10 mouse cellular contexts compared by ENCODE assay signal in genomic region chr12:31486431-31486830, GRCm38 (mm10). TPM values are rescaled to one million over a fixed set of nuclear protein-coding genes. Genes with fewer than 3 reads are reported as not detected.
DNase-seq lines count a peak whose midpoint lies in the region; ATAC-seq and TF ChIP-seq lines count a peak whose summit lies in the region.
"Had no signal": no experiment of that assay in that cellular context is flagged by ENCODE, and none has a peak within 500 bp of the region (broad histone marks: within the 10 kb centered on the region; RNA-seq: fewer than 3 reads in every experiment).

No protein-coding gene starts in this region.

- H3K9ac ChIP-seq in embryonic facial prominence, embryonic 14.5 days (ENCODE audit: low read depth, low read length): no peak overlapping the region
- no peak overlapping the region for H3K9ac ChIP-seq in kidney, postnatal 0 days (ENCODE audit: low read depth, low read length)
- no peak overlapping the region for H3K9ac ChIP-seq in lung, postnatal 0 days (replicated peaks; ENCODE audit: low read depth)
- H3K9ac ChIP-seq: embryonic facial prominence, embryonic 15.5 days had no signal

- WGBS in embryonic facial prominence, embryonic 14.5 days: 59% methylated on average over 6 of the region's 6 CpGs
- WGBS in embryonic facial prominence, embryonic 10.5 days: 89% methylated on average over 6 of the region's 6 CpGs
- WGBS in kidney, postnatal 0 days: 61% methylated on average over 6 of the region's 6 CpGs
- 38% methylated on average over 6 of the region's 6 CpGs for WGBS in lung, postnatal 0 days

- TF ChIP-seq CTCF in kidney, postnatal 0 days (IDR thresholded peaks at IDR 0.05; ENCODE audit: low read depth): no peak
- no peak for TF ChIP-seq CTCF in brain, embryonic 14.5 days (IDR thresholded peaks at IDR 0.05; ENCODE audit: borderline replicate concordance, extremely low read depth, insufficient read depth, insufficient read length)
- TF ChIP-seq CTCF in lung, postnatal 0 days (IDR thresholded peaks at IDR 0.05): no peak

- peak; percentile 30; the same call in 1 of the 2 replicates for ATAC-seq in embryonic facial prominence, embryonic 14.5 days (ENCODE audit: low read depth)
- ATAC-seq in kidney, postnatal 0 days (replicated peaks; ENCODE audit: low FRiP score, low read depth): no peak
- peak; percentile 44 for ATAC-seq in lung, postnatal 0 days

- no peak for TF ChIP-seq POLR2A in brain, embryonic 14.5 days (IDR thresholded peaks at IDR 0.05; ENCODE audit: borderline replicate concordance, extremely low read depth, insufficient read depth, insufficient read length, poor library complexity, severe bottlenecking)

- TF ChIP-seq EP300 in lung, postnatal 0 days (IDR thresholded peaks at IDR 0.05): no peak

- H3K4me3 ChIP-seq in embryonic facial prominence, embryonic 14.5 days (ENCODE audit: low read depth, low read length): no peak overlapping the region
- H3K4me3 ChIP-seq in embryonic facial prominence, embryonic 10.5 days: no peak overlapping the region
- no peak overlapping the region for H3K4me3 ChIP-seq in kidney, postnatal 0 days (replicated peaks; ENCODE audit: low read depth, low read length)
- no peak overlapping the region for H3K4me3 ChIP-seq in lung, postnatal 0 days (ENCODE audit: low read depth, low read length)
- H3K4me3 ChIP-seq: embryonic facial prominence, embryonic 15.5 days; left cerebral cortex, adult 2 months had no signal

- H3K36me3 ChIP-seq in embryonic facial prominence, embryonic 14.5 days (ENCODE audit: control insufficient read depth, insufficient read depth, low read length): peaks cover 50% of the 10 kb centered on the region
- peaks cover 60% of the 10 kb centered on the region for H3K36me3 ChIP-seq in embryonic facial prominence, embryonic 10.5 days (replicated peaks)
- peaks cover 23% of the 10 kb centered on the region for H3K36me3 ChIP-seq in kidney, postnatal 0 days (ENCODE audit: insufficient read depth, low read length)
- peaks cover 14% of the 10 kb centered on the region; the same call in 1 of the 2 replicates for H3K36me3 ChIP-seq in lung, postnatal 0 days (ENCODE audit: insufficient read depth, low read length)

- no peaks in the 10 kb centered on the region for H3K4me1 ChIP-seq in embryonic facial prominence, embryonic 14.5 days (ENCODE audit: control insufficient read depth, insufficient read depth, low read length)
- H3K4me1 ChIP-seq in embryonic facial prominence, embryonic 10.5 days: no peaks in the 10 kb centered on the region
- H3K4me1 ChIP-seq in kidney, postnatal 0 days (replicated peaks; ENCODE audit: insufficient read depth, low read length): no peaks in the 10 kb centered on the region
- H3K4me1 ChIP-seq in lung, postnatal 0 days (ENCODE audit: insufficient read depth, low read depth, low read length): no peaks in the 10 kb centered on the region
- H3K4me1 ChIP-seq: embryonic facial prominence, embryonic 15.5 days had no signal

- no peak overlapping the region for H3K4me2 ChIP-seq in embryonic facial prominence, embryonic 14.5 days (ENCODE audit: low read depth, low read length)
- no peak overlapping the region for H3K4me2 ChIP-seq in kidney, postnatal 0 days (ENCODE audit: low read length)
- no peak overlapping the region for H3K4me2 ChIP-seq in lung, postnatal 0 days (replicated peaks; ENCODE audit: low read depth, low read length)
- H3K4me2 ChIP-seq: embryonic facial prominence, embryonic 15.5 days had no signal

- peak; percentile 82 for DNase-seq in embryonic facial prominence, embryonic 14.5 days (ENCODE audit: low spot score)
- no peak for DNase-seq in embryonic facial prominence, embryonic 10.5 days (ENCODE audit: low spot score)
- peak; percentile 32 for DNase-seq in kidney, postnatal 0 days (ENCODE audit: low spot score)
- no peak for DNase-seq in kidney, adult 11 months
- peak; percentile 49 for DNase-seq in brain, embryonic 14.5 days (ENCODE audit: low read depth)
- DNase-seq in lung, postnatal 0 days (ENCODE audit: low spot score): peak; percentile 77
- DNase-seq in right cerebral cortex, postnatal 4 days: no peak
- no peak for DNase-seq in yolk sac, embryonic 10.5 days (ENCODE audit: low spot score)

- no peaks in the 10 kb centered on the region for H3K27me3 ChIP-seq in embryonic facial prominence, embryonic 14.5 days (replicated peaks; ENCODE audit: control insufficient read depth, insufficient read depth, low read length)
- H3K27me3 ChIP-seq in embryonic facial prominence, embryonic 10.5 days (replicated peaks; ENCODE audit: low read depth, poor library complexity, severe bottlenecking): no peaks in the 10 kb centered on the region
- no peaks in the 10 kb centered on the region for H3K27me3 ChIP-seq in kidney, postnatal 0 days (ENCODE audit: insufficient read depth, low read length)
- H3K27me3 ChIP-seq in lung, postnatal 0 days (replicated peaks; ENCODE audit: insufficient read depth, low read length): no peaks in the 10 kb centered on the region
- H3K27me3 ChIP-seq: embryonic facial prominence, embryonic 15.5 days had no signal

- no peak overlapping the region for H3K27ac ChIP-seq in embryonic facial prominence, embryonic 14.5 days (replicated peaks; ENCODE audit: low read depth, low read length)
- no peak overlapping the region for H3K27ac ChIP-seq in embryonic facial prominence, embryonic 10.5 days (replicated peaks)
- H3K27ac ChIP-seq in kidney, postnatal 0 days: no peak overlapping the region
- H3K27ac ChIP-seq in lung, postnatal 0 days (ENCODE audit: low read length): no peak overlapping the region
- H3K27ac ChIP-seq: embryonic facial prominence, embryonic 15.5 days; left cerebral cortex, adult 2 months had no signal

- H3K9me3 ChIP-seq in embryonic facial prominence, embryonic 14.5 days (ENCODE audit: control insufficient read depth, low read length): no peaks in the 10 kb centered on the region
- no peaks in the 10 kb centered on the region for H3K9me3 ChIP-seq in embryonic facial prominence, embryonic 10.5 days
- H3K9me3 ChIP-seq in kidney, postnatal 0 days (replicated peaks; ENCODE audit: low read length): no peaks in the 10 kb centered on the region
- no peaks in the 10 kb centered on the region for H3K9me3 ChIP-seq in lung, postnatal 0 days (ENCODE audit: low read length)
- H3K9me3 ChIP-seq: embryonic facial prominence, embryonic 15.5 days had no signal

RNA-seq across cellular contexts. Expression of gene Cbll1, which starts 13.0 kb away (rescaled TPM):
- polyA plus RNA-seq in embryonic facial prominence, embryonic 14.5 days (2014; fragmentation: Nextera tagmentation; extraction: Ambion mirVana): 15.4 and 18.5 TPM in 2 replicates
- polyA plus RNA-seq in embryonic facial prominence, embryonic 10.5 days (2016; fragmentation: Nextera tagmentation; extraction: Ambion mirVana): 21.3 TPM in 2 replicates
- polyA plus RNA-seq in kidney, postnatal 0 days (2015; fragmentation: Nextera tagmentation; extraction: Ambion mirVana): 11.2 and 13.1 TPM in 2 replicates
- 12.7 and 19.6 TPM in 2 replicates for polyA plus RNA-seq in brain, embryonic 14.5 days (2012; rRNA removed)
- 7.2 and 9.0 TPM in 2 replicates for polyA plus RNA-seq in lung, postnatal 0 days (2015; fragmentation: Nextera tagmentation; extraction: Ambion mirVana)

Comparison
In these comparisons a context has a peak if more than half of its experiments do, and no peak if none do; other contexts are left out.
1. DNase-seq: peak in embryonic facial prominence, embryonic 14.5 days (single experiment), kidney, postnatal 0 days (single experiment), brain, embryonic 14.5 days (single experiment) and lung, postnatal 0 days (single experiment); none in embryonic facial prominence, embryonic 10.5 days (single experiment), kidney, adult 11 months (single experiment), right cerebral cortex, postnatal 4 days (single experiment) and yolk sac, embryonic 10.5 days (single experiment).